Mouse (Mus musculus) cerebellum, adult 2 months (tissue): Measurements from ENCODE around the gene Ccdc130.

Experiments used
- CTCF ChIP-seq: fragments of 200-500 bp; IDR thresholded peaks from 2 replicates; pipeline ENCODE4 v1.5.1; 2011; ENCODE audit warnings: low read depth, mild to moderate bottlenecking, control low read depth, low read length, moderate library complexity, borderline replicate concordance; ENCODE audit not compliant: insufficient read depth
- POLR2A ChIP-seq: fragments of 200-500 bp; IDR thresholded peaks from 2 replicates; pipeline ENCODE4 v1.6.1; 2011; ENCODE audit warnings: low read length, control low read depth, borderline replicate concordance; ENCODE audit not compliant: insufficient read depth

DNA sequence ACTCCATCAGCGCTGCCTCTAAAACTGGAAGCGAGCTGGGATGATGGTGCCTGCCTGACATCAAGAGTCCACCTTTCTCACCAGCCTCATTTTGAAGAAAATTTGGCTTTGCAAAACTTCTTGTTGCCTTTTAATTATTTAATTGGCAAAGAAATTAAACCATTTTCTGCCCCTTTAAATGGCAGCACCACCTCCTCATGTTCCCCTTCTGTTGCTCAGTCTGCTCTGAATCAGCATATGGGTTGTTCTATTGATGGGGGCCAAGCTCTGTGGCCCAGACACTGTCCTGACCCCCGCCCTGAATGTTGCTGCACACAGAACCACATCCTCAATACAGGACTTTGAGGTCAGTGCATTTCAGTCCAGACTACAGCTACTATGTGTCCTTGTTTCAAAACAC, 3.8 kb upstream of the Ccdc130 start:
- TF ChIP-seq CTCF (no peak), POLR2A (no peak)
